Mouse (Mus musculus) ES-Bruce4 (cell line): ENCODE data around the gene Ankrd52. TPM values are rescaled to one million over a fixed set of nuclear protein-coding genes. Genes with fewer than 3 reads are reported as not detected.

Experiments
- H3K27ac ChIP-seq: 2 replicates; pipeline ENCODE4 v1.5.1; 2012; ENCODE audit warnings: low read length, inconsistent platforms; ENCODE audit not compliant: insufficient read depth
- H3K27me3 ChIP-seq: 2 replicates; pipeline ENCODE4 v1.6.1; 2012; ENCODE audit warnings: mild to moderate bottlenecking, low read length, inconsistent platforms; ENCODE audit not compliant: control insufficient read depth, poor library complexity, insufficient read depth, severe bottlenecking
- H3K36me3 ChIP-seq: 2 replicates; pipeline ENCODE4 v1.6.1; 2012; ENCODE audit warnings: inconsistent platforms, mild to moderate bottlenecking, low read length, moderate library complexity; ENCODE audit not compliant: control insufficient read depth, poor library complexity, insufficient read depth, severe bottlenecking
- H3K4me1 ChIP-seq: one replicate; pipeline ENCODE4 v1.8.1; 2011; ENCODE audit warnings: low read length; ENCODE audit not compliant: control insufficient read depth, insufficient read depth
- H3K4me3 ChIP-seq: 2 replicates; pipeline ENCODE4 v1.5.1; 2011; ENCODE audit warnings: low read depth, mild to moderate bottlenecking, low read length
- H3K9ac ChIP-seq: 2 replicates; pipeline ENCODE4 v1.6.1; 2012; ENCODE audit warnings: low read depth, mild to moderate bottlenecking, inconsistent platforms; ENCODE audit not compliant: poor library complexity, severe bottlenecking
- H3K9me3 ChIP-seq: replicated peaks from 2 replicates; pipeline ENCODE4 v1.6.1; 2012; ENCODE audit warnings: mild to moderate bottlenecking, low read length, inconsistent platforms; ENCODE audit not compliant: control insufficient read depth, poor library complexity, insufficient read depth, severe bottlenecking
- CTCF ChIP-seq: IDR thresholded peaks from one replicate; pipeline ENCODE4 v1.8.1; 2011; ENCODE audit warnings: low read depth, low read length
- EP300 ChIP-seq: IDR thresholded peaks from 2 replicates; pipeline ENCODE4 v1.6.1; 2011; ENCODE audit warnings: low read depth, low read length; ENCODE audit not compliant: insufficient read depth
- POLR2A ChIP-seq: IDR thresholded peaks from one replicate; pipeline ENCODE4 v1.8.1; 2011; ENCODE audit warnings: low read length; ENCODE audit not compliant: insufficient read depth
- polyA plus RNA-seq: library from polyadenylated mRNA; stranded (reverse); fragments of >200 nt; gene quantifications from 2 replicates; pipeline ENCODE4 v1.2.4, GENCODE M21; 2011; ENCODE audit warnings: low read depth; ENCODE audit not compliant: missing spikeins, insufficient read depth, insufficient read length

The Ankrd52 gene
- polyA plus RNA-seq, 1 experiment, result 29.0 TPM

- H3K36me3 ChIP-seq, result peaks cover 38% of the 10 kb centered on the region
- TF ChIP-seq POLR2A (no peak), CTCF (no peak), EP300 (no peak)
These were observed 32.2 kb upstream of the Ankrd52 start for GRCm38 (mm10) chr10:128344568-128345275.

GRCm38 (mm10) chr10:128347541-128347940 is 29.4 kb upstream of the Ankrd52 start:
- Histone ChIP-seq H3K4me1 (no peaks in the 10 kb centered on the region), H3K9me3 (no peaks in the 10 kb centered on the region), H3K9ac (peak overlapping the region; percentile 2; the same call in 1 of the 2 replicates), H3K27ac (peak overlapping the region; percentile 4), H3K27me3 (no peaks in the 10 kb centered on the region), H3K4me3 (no peak overlapping the region), H3K36me3 (peaks cover 49% of the 10 kb centered on the region)
- TF ChIP-seq CTCF (no peak), EP300 (no peak), POLR2A (no peak)

More at GRCm38 (mm10) chr10:128344568-128345275, 32.2 kb upstream of the Ankrd52 start:
- Histone ChIP-seq H3K27ac (peak overlapping the region; percentile 58; the same call in 1 of the 2 replicates), H3K27me3 (no peaks in the 10 kb centered on the region), H3K4me3 (no peak overlapping the region), H3K4me1 (no peaks in the 10 kb centered on the region), H3K9me3 (no peaks in the 10 kb centered on the region), H3K9ac (no peak overlapping the region)

- H3K27me3 ChIP-seq, result no peaks in the 10 kb centered on the region
- H3K4me3 ChIP-seq, result no peak overlapping the region
- no peaks in the 10 kb centered on the region for H3K9me3 ChIP-seq
- no peak for TF ChIP-seq EP300
- no peak for TF ChIP-seq CTCF
- no peak for TF ChIP-seq POLR2A
- peaks cover 68% of the 10 kb centered on the region for H3K36me3 ChIP-seq
- H3K9ac ChIP-seq, result no peak overlapping the region
- no peaks in the 10 kb centered on the region for H3K4me1 ChIP-seq
- no peak overlapping the region for H3K27ac ChIP-seq
These were observed 18.1 kb upstream of the Ankrd52 start for GRCm38 (mm10) chr10:128358796-128359195.

GRCm38 (mm10) chr10:128359226-128359625 is 17.7 kb upstream of the Ankrd52 start:
- no peak overlapping the region for H3K9ac ChIP-seq
- H3K4me3 ChIP-seq, result no peak overlapping the region
- peaks cover 65% of the 10 kb centered on the region for H3K36me3 ChIP-seq
- no peaks in the 10 kb centered on the region for H3K27me3 ChIP-seq
- H3K27ac ChIP-seq, result no peak overlapping the region
- H3K4me1 ChIP-seq, result no peaks in the 10 kb centered on the region
- no peak for TF ChIP-seq CTCF
- no peak for TF ChIP-seq EP300
- TF ChIP-seq POLR2A, result no peak
- H3K9me3 ChIP-seq, result no peaks in the 10 kb centered on the region

GRCm38 (mm10) chr10:128361836-128362235 is 15.1 kb upstream of the Ankrd52 start:
- TF ChIP-seq POLR2A, result no peak
- no peak for TF ChIP-seq CTCF
- no peak for TF ChIP-seq EP300
- Histone ChIP-seq H3K36me3 (peaks cover 51% of the 10 kb centered on the region), H3K4me3 (no peak overlapping the region)

GRCm38 (mm10) chr10:128362568-128362967 is 14.3 kb upstream of the Ankrd52 start:
- no peaks in the 10 kb centered on the region for H3K27me3 ChIP-seq
- no peaks in the 10 kb centered on the region for H3K9me3 ChIP-seq
- no peak overlapping the region for H3K4me3 ChIP-seq
- TF ChIP-seq POLR2A, result no peak
- TF ChIP-seq CTCF, result peak; percentile 18
- peaks cover 51% of the 10 kb centered on the region for H3K36me3 ChIP-seq
- H3K9ac ChIP-seq, result no peak overlapping the region
- no peak overlapping the region for H3K27ac ChIP-seq
- no peaks in the 10 kb centered on the region for H3K4me1 ChIP-seq

More at GRCm38 (mm10) chr10:128361836-128362235, 15.1 kb upstream of the Ankrd52 start:
- Histone ChIP-seq H3K9ac (no peak overlapping the region), H3K27me3 (no peaks in the 10 kb centered on the region), H3K27ac (no peak overlapping the region), H3K9me3 (no peaks in the 10 kb centered on the region), H3K4me1 (no peaks in the 10 kb centered on the region)
